Mouse (Mus musculus) erythroblast, embryonic 14.5 days (primary cell): ENCODE results near the gene Zfyve19.

Source experiments
- GATA1 ChIP-seq: IDR thresholded peaks from 2 replicates; pipeline ENCODE4 v1.6.1; 2012; ENCODE audit warnings: low read length, inconsistent platforms, mixed read lengths
- TAL1 ChIP-seq: IDR thresholded peaks from 3 replicates; pipeline ENCODE4 v1.6.1; 2012; ENCODE audit warnings: low read length, inconsistent platforms, mixed read lengths

GRCm38 (mm10) chr2:119263813-119264212 lies 55.4 kb downstream of the Zfyve19 start:
- TF ChIP-seq TAL1 (no peak), GATA1 (no peak)
